Mouse (Mus musculus) B cell, adult 2 months (primary cell): Measurements from ENCODE around the gene Zcchc24.

Experiments used
- DNase-seq, 2 experiments: peaks; one replicate each; pipeline ENCODE4 v3.0.0; 2022

The Zcchc24 gene

DNA sequence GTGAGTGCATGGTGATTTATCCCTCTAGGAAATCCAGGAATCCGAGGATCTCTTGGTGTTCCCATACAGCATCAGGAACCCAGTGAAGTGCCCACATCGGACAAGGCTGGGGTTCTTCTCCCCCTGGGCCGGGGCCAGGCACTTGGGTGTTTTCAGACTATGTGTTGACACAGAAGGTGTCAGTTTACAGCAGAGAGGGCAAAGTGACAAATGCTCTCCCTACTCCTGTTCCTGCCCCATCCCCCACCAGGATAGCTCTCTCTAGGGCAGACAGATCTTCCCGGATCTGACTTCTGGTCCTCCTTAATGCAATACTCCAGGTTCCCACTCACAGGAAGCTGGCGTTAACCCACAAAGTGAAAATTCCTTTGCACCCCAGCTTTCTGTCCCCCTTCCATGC, 5.3 kb upstream of the Zcchc24 start:
- no peak for DNase-seq

DNA sequence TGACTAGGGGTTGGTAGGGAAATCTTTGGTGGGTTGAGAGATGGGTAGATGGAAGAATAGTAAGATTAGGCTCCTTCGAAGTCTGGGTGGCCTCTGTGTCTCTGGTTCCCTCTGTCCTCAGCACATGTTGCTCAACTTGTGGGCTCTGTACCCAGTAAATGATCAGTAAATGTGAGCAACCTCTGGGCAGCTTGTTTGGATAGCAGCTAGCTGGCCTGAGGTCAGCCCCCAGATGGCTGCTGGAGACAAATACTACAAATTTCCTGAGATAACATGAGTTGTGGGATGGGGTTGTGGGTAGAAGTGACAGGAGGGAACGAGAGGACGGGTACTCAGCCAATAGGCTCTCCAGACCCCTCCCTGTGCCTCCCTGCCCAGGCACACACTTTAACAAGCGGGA, 4.2 kb upstream of the Zcchc24 start:
- no peak for DNase-seq

GRCm38 (mm10) chr14:25769626-25770306, 927 bp upstream of the Zcchc24 start:
- no peak for DNase-seq

- DNase-seq: peak; percentile 59
Observed at GRCm38 (mm10) chr14:25768261-25768893, 462 bp downstream of the Zcchc24 start.

DNA sequence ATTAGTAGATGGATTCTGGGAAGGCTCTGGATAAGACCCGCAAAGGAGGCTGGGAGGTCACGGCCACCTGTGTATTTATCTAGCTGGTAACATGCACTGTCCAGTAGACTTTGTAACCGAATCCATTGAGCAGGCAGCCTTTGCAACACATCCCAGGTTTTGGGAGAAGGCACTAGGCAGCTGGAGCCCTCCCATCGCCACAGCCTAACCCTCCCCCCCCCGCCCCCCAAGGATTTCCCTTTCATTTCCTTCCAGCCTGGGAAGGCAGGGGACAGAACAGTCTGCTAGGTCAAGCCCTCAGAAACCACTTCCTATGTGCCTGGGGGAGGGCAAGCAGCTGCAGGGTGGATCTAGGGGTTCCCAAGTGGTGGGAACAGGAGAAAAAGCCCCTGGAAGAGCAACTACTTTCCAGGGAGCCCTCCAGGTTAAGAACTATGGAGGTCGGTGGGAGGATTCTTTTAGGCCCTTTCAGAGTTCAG, 1.1 kb downstream of the Zcchc24 start:
- DNase-seq: no peak

- no peak for DNase-seq
Observed at GRCm38 (mm10) chr14:25766441-25766840, 2.4 kb downstream of the Zcchc24 start.

DNA sequence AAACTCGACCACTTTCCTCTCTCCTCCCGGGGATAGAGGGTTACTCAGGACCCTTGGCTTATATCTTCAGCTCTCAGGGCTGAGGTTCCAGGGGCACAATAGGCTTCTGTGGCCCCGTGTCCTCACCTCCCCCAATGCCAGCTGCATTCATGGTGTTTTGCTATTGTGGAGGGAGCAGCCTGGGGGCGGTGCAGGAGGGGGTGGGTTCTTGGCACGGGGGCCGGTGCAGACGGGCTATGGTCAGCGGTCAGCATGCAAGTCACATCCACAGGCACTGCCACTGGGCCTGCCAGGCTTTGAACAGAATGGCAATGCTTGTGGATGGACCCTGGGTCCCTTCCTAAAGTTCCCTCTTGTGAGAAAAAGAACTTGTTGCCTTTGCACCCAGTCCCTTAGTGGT, 2.9 kb downstream of the Zcchc24 start:
- no peak for DNase-seq

- DNase-seq: no peak
Observed at GRCm38 (mm10) chr14:25765146-25765545, 3.7 kb downstream of the Zcchc24 start.

DNA sequence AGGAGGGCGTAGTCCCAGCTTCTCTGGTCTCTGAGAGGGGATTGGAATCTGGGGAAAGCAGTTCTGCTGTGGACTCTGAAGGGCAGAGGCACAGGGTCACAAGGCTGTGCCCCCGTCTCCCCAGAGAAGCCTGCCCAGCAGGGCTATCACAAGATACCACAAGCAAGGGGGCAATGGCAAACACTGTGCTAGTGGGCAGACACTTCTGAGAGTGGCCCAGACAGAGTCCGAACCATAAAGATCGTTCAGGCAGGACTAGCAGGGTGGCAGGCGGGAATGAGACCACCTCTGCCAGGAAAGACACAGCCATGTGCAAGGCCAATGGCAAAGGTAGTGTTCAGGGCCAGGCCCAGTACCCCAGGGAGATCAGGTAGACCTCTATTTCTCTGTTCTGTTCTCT, 7.7 kb downstream of the Zcchc24 start:
- no peak for DNase-seq

DNA sequence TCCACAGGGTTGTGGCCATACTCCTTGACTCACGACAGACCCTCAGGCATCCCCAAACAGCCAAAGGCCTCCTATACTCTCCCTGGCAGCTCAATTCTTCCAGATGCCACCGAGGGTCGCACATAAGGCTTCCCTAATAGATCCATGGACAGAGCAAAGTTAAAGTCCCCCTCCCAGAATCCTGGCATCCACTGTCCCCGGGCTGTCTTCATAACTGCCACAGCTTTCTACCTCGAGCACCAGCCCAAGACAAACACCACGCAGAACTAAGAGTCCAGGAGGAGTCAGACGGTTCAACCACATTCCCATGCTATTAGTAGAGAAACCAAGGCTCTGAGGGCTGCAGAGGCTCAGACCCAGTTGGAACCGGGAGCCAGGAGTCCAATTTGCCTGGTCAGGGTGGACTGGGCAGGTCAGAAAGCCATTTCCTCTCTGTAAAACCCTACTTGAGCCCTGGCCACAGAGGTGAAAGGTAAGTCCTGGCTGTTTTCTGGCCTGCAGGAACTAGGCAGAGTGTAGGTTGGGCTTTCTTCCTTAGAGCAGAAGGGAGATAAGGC, 8.8 kb downstream of the Zcchc24 start:
- no peak for DNase-seq

DNA sequence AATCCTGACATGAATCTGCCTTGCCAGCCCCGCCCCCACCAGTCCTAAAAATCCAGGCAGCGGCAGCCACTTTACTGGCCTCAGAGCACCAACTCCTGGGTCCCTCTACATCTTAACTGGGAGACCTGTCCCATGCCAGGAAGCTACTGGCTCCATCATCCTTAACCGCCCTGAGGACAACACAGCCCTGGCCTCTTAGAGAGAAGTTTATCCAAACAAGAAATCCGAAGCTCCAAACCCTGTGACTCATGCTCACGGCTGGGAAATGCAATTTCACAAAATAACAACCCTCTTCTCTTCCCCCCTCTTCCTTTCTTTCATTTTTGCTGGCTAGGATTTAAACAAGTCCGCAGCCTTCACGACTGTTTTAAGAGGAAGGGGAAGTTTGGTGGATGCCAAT, 9.3 kb downstream of the Zcchc24 start:
- no peak for DNase-seq

- no peak for DNase-seq
Observed at GRCm38 (mm10) chr14:25757917-25758316, 10.9 kb downstream of the Zcchc24 start.

GRCm38 (mm10) chr14:25756385-25756990, 12.4 kb downstream of the Zcchc24 start:
- DNase-seq: no peak

GRCm38 (mm10) chr14:25755541-25755940, 13.3 kb downstream of the Zcchc24 start:
- DNase-seq: no peak

DNA sequence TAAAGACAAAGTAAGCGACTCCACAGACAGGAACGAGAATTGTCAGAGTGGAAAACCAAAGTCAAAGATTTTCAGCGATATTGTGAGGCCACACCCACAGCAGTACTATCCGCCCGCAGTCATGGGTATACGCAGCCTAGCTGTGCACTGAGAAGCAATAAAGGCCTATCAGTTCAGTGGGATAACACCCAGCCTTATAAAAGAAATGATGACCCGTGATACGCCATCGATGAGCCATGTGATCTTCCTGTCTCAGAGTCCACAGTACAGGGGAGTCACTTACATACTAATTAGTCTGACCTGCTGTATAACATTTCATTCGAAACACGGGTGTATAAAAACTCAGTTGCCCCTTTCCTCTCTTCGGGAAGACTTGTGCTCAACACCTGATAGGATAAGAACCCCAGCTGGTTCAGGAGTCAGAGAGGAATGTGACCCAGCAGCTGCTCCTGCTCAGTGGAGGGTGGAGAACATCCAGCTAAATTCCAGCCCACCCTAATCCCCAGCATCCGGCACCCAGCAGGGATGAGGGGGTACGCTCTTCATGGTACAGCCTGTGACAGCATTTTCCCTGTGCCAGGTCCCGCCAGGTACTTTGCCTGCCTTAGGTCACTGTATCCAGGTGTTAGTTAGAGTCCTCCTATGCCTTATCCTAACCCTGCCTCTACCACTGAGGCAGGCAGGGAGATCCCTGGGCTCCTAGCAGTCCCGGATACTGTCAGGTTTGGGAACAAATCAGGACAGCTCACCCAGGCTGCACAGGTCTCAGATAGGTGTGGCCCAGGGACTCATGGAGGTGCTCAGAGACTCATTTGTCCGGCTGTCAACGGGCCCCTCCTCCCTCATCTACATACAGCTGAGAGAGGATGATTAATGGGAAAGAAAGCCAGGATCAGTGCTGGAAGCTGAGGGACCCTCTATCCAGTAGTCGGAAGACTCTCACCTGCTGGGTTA, 14.0 kb downstream of the Zcchc24 start:
- no peak for DNase-seq

DNA sequence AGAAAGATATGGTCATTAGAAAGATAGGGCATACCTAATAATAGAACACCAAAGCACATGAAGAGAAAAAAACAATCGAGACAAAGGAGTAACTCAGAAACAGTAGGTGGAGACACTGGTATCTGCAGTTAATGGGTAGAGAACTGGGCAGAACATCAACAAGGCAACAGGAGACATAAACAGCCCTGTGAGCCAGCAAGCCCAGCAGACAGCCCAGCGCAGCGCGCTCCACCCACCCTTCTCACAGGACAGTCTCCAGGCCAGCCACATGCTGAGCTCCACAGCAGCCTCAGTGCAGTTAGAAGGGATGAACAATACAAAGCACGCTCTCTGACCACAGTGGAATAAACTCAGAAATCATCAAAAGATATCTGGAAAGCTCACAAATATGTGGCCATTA, 15.8 kb downstream of the Zcchc24 start:
- no peak for DNase-seq

DNA sequence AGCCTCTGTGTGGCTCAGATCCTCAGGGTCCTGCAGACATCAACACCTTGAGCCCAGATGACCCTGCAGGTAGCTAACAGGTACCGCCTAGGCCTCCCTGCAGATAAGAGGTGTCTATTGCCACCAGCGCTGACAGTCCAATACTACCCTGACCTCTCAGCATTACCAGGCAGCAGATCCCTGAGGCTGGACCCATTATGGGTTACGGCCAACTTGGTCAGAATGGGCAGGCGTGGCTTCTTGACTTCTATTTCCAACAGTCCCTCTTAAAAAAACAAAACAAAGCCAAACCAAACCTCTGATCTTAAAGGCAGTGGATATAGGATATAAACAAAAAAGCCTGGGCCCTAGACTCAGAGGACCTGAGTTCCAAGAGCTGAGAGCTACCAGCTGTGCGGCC, 17.8 kb downstream of the Zcchc24 start:
- no peak for DNase-seq

- DNase-seq: no peak
Observed at GRCm38 (mm10) chr14:25750448-25751015, 18.3 kb downstream of the Zcchc24 start.

GRCm38 (mm10) chr14:25749143-25749909, 19.5 kb downstream of the Zcchc24 start:
- DNase-seq: no peak

- DNase-seq: peak; percentile 48 to 55
Observed at GRCm38 (mm10) chr14:25747996-25748756, 20.7 kb downstream of the Zcchc24 start.
